Mouse (Mus musculus) thymus, postnatal 4 days (tissue): Measurements from ENCODE around the gene Klra9.
"Not testable (repeated sequence)": the region's sequence is repeated elsewhere in the genome, so short reads cannot be mapped to it uniquely, and the experiment has no call there.

Experiments used
- DNase-seq: peaks from one replicate; pipeline ENCODE4 v3.0.0; 2021

Gene Klra9

GRCm38 (mm10) chr6:130193012-130193411 is at the start of gene Klra9:
Klra9 (minus strand) TSS chr6:130193112.
- DNase-seq, result not testable (repeated sequence)

- no peak for DNase-seq
Observed at GRCm38 (mm10) chr6:130237536-130237935, 44.6 kb upstream of the Klra9 start.

GRCm38 (mm10) chr6:130236635-130237034 is 43.7 kb upstream of the Klra9 start:
- DNase-seq, result no peak

GRCm38 (mm10) chr6:130233222-130233621 is 40.3 kb upstream of the Klra9 start, which contains the start of gene Klra7:
Klra7 (minus strand) TSS chr6:130233322.
- DNase-seq, result no peak

GRCm38 (mm10) chr6:130197453-130197852 is 4.5 kb upstream of the Klra9 start:
- not testable (repeated sequence) for DNase-seq

GRCm38 (mm10) chr6:130129798-130130197 is 63.1 kb downstream of the Klra9 start, which contains the start of gene Klra8:
Klra8 (minus strand) TSS chr6:130129898.
- not testable (repeated sequence) for DNase-seq
